Mouse (Mus musculus): ENCODE data around the gene Arhgef2. TPM values are rescaled to one million over a fixed set of nuclear protein-coding genes. Genes with fewer than 3 reads are reported as not detected.
A peak's percentile ranks its signal among the peaks of the same experiment; 100 is the strongest.

Gene Arhgef2
- polyA plus RNA-seq, 2 experiments = 8.9 to 10.1 TPM

DNA sequence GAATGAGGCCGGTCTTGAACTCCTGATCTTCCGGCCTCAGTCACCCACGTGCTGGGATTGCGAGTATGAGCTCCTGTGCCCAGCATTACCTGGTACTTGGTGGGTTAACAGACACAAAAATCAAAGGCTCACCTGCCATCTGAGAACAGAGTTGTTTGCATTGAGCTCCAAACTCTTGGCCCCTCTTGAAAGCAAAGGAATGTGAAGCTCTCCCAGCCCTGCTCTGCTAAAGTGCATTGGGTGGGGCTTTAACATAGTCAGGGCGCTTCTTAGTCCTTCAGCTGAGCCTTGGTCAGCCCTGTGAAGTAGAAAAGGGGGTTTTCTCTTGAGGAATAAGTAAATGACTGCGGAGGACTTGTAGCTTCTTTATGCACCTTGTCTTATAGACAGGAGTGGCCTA lies 20.0 kb upstream of the Arhgef2 start:
- DNase-seq (ENCODE audit: low read depth in 3 of 3, low spot score in 3 of 3) (no peak), ATAC-seq (ENCODE audit: insufficient read depth) (no peak)
- Histone ChIP-seq H3K9me3 (ENCODE audit: control insufficient read depth, low read length) (no peaks in the 10 kb centered on the region), H3K27me3 (ENCODE audit: control insufficient read depth, insufficient read depth, low read length) (no peaks in the 10 kb centered on the region), H3K4me2 (ENCODE audit: low read depth) (no peak overlapping the region), H3K4me3 (ENCODE audit: insufficient read depth in 1 of 2, low read depth in 2 of 2, low read length in 2 of 2) (no peak overlapping the region), H3K27ac (no peak overlapping the region), H3K4me1 (replicated peaks; ENCODE audit: control insufficient read depth in 2 of 2, insufficient read depth in 2 of 2, low read length in 1 of 2) (peaks cover 0 to 3% of the 10 kb centered on the region in 2 experiments; a peak in 1 of 4 replicates), H3K9ac (replicated peaks) (no peak overlapping the region), H3K36me3 (replicated peaks; ENCODE audit: control insufficient read depth, insufficient read depth, low read depth) (peaks cover 40% of the 10 kb centered on the region)
- 89% methylated on average over 6 of the region's 6 CpGs for WGBS (ENCODE audit: insufficient replicate concordance)
- TF ChIP-seq CTCF (IDR thresholded peaks at IDR 0.05; ENCODE audit: low read depth) (no peak), EP300 (IDR thresholded peaks at IDR 0.05; ENCODE audit: low read depth) (no peak)

GRCm38 (mm10) chr3:88586640-88587039 lies 19.1 kb upstream of the Arhgef2 start:
- Histone ChIP-seq H3K4me1 (replicated peaks; ENCODE audit: control insufficient read depth in 2 of 2, insufficient read depth in 2 of 2, low read length in 1 of 2) (no peaks in the 10 kb centered on the region), H3K27ac (no peak overlapping the region), H3K9ac (replicated peaks) (no peak overlapping the region), H3K4me3 (ENCODE audit: insufficient read depth in 1 of 2, low read depth in 2 of 2, low read length in 2 of 2) (no peak overlapping the region), H3K36me3 (replicated peaks; ENCODE audit: control insufficient read depth, insufficient read depth, low read depth) (peaks cover 36% of the 10 kb centered on the region), H3K4me2 (ENCODE audit: low read depth) (no peak overlapping the region), H3K9me3 (ENCODE audit: control insufficient read depth, low read length) (no peaks in the 10 kb centered on the region), H3K27me3 (ENCODE audit: control insufficient read depth, insufficient read depth, low read length) (no peaks in the 10 kb centered on the region)
- no peak for DNase-seq (ENCODE audit: low read depth in 3 of 3, low spot score in 3 of 3)
- 78% methylated on average over 5 of the region's 5 CpGs for WGBS (ENCODE audit: insufficient replicate concordance)
- no peak for TF ChIP-seq CTCF (IDR thresholded peaks at IDR 0.05; ENCODE audit: low read depth)
- no peak for TF ChIP-seq EP300 (IDR thresholded peaks at IDR 0.05; ENCODE audit: low read depth)
- no peak for ATAC-seq (ENCODE audit: insufficient read depth)

- H3K9me3 ChIP-seq (ENCODE audit: control insufficient read depth, low read length) = no peaks in the 10 kb centered on the region
- H3K4me2 ChIP-seq (ENCODE audit: low read depth) = no peak overlapping the region
- H3K4me3 ChIP-seq (ENCODE audit: insufficient read depth in 1 of 2, low read depth in 2 of 2, low read length in 2 of 2) = no peak overlapping the region
- DNase-seq (ENCODE audit: low read depth in 3 of 3, low spot score in 3 of 3) = no peak
- 44% methylated on average over 5 of the region's 5 CpGs for WGBS (ENCODE audit: insufficient replicate concordance)
- H3K4me1 ChIP-seq (replicated peaks; ENCODE audit: control insufficient read depth in 2 of 2, insufficient read depth in 2 of 2, low read length in 1 of 2) = peaks cover 0 to 13% of the 10 kb centered on the region in 2 experiments; a peak in 3 of 4 replicates
- H3K36me3 ChIP-seq (replicated peaks; ENCODE audit: control insufficient read depth, insufficient read depth, low read depth) = peaks cover 29% of the 10 kb centered on the region
- no peak overlapping the region for H3K9ac ChIP-seq (replicated peaks)
- no peak for ATAC-seq (ENCODE audit: insufficient read depth)
- no peak for TF ChIP-seq EP300 (IDR thresholded peaks at IDR 0.05; ENCODE audit: low read depth)
- no peak for TF ChIP-seq CTCF (IDR thresholded peaks at IDR 0.05; ENCODE audit: low read depth)
- H3K27me3 ChIP-seq (ENCODE audit: control insufficient read depth, insufficient read depth, low read length) = no peaks in the 10 kb centered on the region
- H3K27ac ChIP-seq = no peak overlapping the region
Observed at GRCm38 (mm10) chr3:88590246-88590645, 15.5 kb upstream of the Arhgef2 start.

- Histone ChIP-seq H3K4me2 (ENCODE audit: low read depth) (no peak overlapping the region), H3K4me3 (ENCODE audit: insufficient read depth in 1 of 2, low read depth in 2 of 2, low read length in 2 of 2) (no peak overlapping the region), H3K36me3 (replicated peaks; ENCODE audit: control insufficient read depth, insufficient read depth, low read depth) (peaks cover 25% of the 10 kb centered on the region), H3K4me1 (replicated peaks; ENCODE audit: control insufficient read depth in 2 of 2, insufficient read depth in 2 of 2, low read length in 1 of 2) (peaks cover 0 to 13% of the 10 kb centered on the region in 2 experiments; a peak in 3 of 4 replicates), H3K27me3 (ENCODE audit: control insufficient read depth, insufficient read depth, low read length) (no peaks in the 10 kb centered on the region), H3K9me3 (ENCODE audit: control insufficient read depth, low read length) (no peaks in the 10 kb centered on the region), H3K27ac (no peak overlapping the region), H3K9ac (replicated peaks) (no peak overlapping the region)
- DNase-seq (ENCODE audit: low read depth in 3 of 3, low spot score in 3 of 3) = no peak
- no peak for ATAC-seq (ENCODE audit: insufficient read depth)
- 61% methylated on average over 3 of the region's 3 CpGs for WGBS (ENCODE audit: insufficient replicate concordance)
- no peak for TF ChIP-seq EP300 (IDR thresholded peaks at IDR 0.05; ENCODE audit: low read depth)
- no peak for TF ChIP-seq CTCF (IDR thresholded peaks at IDR 0.05; ENCODE audit: low read depth)
Observed at GRCm38 (mm10) chr3:88591044-88591443, 14.7 kb upstream of the Arhgef2 start.

DNA sequence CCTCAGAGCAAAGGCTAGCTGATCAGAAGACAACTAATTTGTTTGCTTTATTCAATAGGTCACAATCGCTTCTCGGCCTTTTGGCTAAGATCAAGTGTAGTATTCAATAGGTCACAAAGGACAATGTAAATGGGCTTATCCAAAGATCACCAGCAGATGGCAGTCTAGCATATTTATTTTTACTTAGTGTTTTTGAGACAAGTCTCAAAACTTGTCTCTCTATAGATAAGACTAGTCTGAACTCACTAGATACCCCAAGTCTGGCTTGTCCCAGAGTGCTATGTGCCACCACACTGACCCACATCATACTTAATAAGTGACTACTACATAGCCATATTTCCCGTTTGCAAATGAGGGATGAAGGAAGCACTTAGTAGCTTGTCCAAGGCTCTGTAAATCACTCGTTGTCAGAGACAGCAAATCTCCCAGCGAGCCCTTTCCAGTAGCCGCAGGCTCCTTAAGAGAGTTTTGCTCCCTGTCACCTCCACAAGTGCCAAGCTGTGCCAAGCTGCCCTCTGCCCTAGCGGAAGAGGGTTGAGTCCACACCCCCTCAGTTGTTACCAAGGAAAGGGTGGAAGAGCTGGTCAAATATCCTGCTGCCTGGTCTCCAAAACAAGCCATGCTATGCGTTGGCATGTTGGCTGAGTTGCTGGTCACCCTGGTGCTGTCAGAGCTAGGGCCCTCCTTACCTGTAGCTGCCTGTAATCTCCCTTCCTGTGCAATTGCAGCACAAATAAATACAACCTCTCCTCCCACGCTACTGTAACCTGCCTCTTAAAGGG lies 13.6 kb upstream of the Arhgef2 start:
- Histone ChIP-seq H3K36me3 (replicated peaks; ENCODE audit: control insufficient read depth, insufficient read depth, low read depth) (peaks cover 14% of the 10 kb centered on the region), H3K27me3 (ENCODE audit: control insufficient read depth, insufficient read depth, low read length) (no peaks in the 10 kb centered on the region), H3K9ac (replicated peaks) (no peak overlapping the region), H3K4me3 (ENCODE audit: insufficient read depth in 1 of 2, low read depth in 2 of 2, low read length in 2 of 2) (no peak overlapping the region), H3K4me2 (ENCODE audit: low read depth) (peak overlapping the region; percentile 36), H3K4me1 (replicated peaks; ENCODE audit: control insufficient read depth in 2 of 2, insufficient read depth in 2 of 2, low read length in 1 of 2) (peaks cover 0 to 13% of the 10 kb centered on the region in 2 experiments; a peak in 3 of 4 replicates), H3K9me3 (ENCODE audit: control insufficient read depth, low read length) (no peaks in the 10 kb centered on the region), H3K27ac (no peak overlapping the region)
- ATAC-seq (ENCODE audit: insufficient read depth) = peak; percentile 55
- 23% methylated on average over 9 of the region's 9 CpGs for WGBS (ENCODE audit: insufficient replicate concordance)
- peak; percentile 56; the same call in 1 of the 2 replicates for TF ChIP-seq CTCF (IDR thresholded peaks at IDR 0.05; ENCODE audit: low read depth)
- no peak for TF ChIP-seq EP300 (IDR thresholded peaks at IDR 0.05; ENCODE audit: low read depth)
- peak; percentile 46 to 60 (median 55) for DNase-seq (ENCODE audit: low read depth in 3 of 3, low spot score in 3 of 3)
